Comparison of ENCODE assay signal across 17 mouse cellular contexts in the genomic region with DNA sequence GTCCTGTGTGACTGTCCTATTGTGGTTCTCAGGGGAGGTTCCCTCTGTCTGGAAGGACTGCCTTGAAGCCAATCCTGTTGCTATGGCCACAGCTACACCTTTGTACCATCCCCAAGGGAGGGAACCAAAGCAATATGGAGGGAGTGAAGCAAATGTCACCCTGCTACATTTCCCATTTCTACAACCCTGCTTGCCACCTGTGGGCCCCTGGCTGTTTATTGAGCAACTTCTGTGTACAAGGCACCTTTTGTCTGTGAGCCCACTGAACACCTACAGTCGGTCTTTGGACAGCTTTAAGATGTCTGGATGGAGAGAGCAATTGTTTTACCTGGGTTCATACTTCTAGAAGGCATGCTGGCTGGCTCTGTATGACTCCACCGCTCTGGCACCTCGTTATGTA. TPM values are rescaled to one million over a fixed set of nuclear protein-coding genes. Genes with fewer than 3 reads are reported as not detected.
DNase-seq lines count a peak whose midpoint lies in the region; ATAC-seq and TF ChIP-seq lines count a peak whose summit lies in the region.
"Had no signal": no experiment of that assay in that cellular context is flagged by ENCODE, and none has a peak within 500 bp of the region (broad histone marks: within the 10 kb centered on the region; RNA-seq: fewer than 3 reads in every experiment).

No protein-coding gene starts in this region.

- H3K9ac ChIP-seq in heart, embryonic 14.5 days (ENCODE audit: low read length) = peak overlapping the region; percentile 62
- H3K9ac ChIP-seq in intestine, embryonic 16.5 days (ENCODE audit: low read depth, low read length) = no peak overlapping the region
- H3K9ac ChIP-seq: forebrain, postnatal 0 days; liver, embryonic 14.5 days had no signal

- DNase-seq in gastrocnemius, adult 2 months = no peak
- DNase-seq in gastrocnemius, postnatal 36 days = no peak
- DNase-seq in heart, adult 9 months (ENCODE audit: low spot score in 2 of 2) = no peak
- peak; percentile 88 for DNase-seq in fat pad, adult 2 months (ENCODE audit: extremely low read depth, low read depth, low spot score)
- no peak for DNase-seq in spleen, postnatal 36 days (ENCODE audit: low spot score in 2 of 2)
- no peak for DNase-seq in adrenal gland, postnatal 36 days
- DNase-seq: forebrain, postnatal 0 days; retina, postnatal 1 day; thymus, postnatal 36 days had no signal

- no peak for ATAC-seq in heart, embryonic 14.5 days (ENCODE audit: insufficient number of reproducible peaks, insufficient read depth, low FRiP score, low read depth)
- no peak for ATAC-seq in intestine, embryonic 16.5 days
- ATAC-seq: activated CD4-positive, CD25-positive, alpha-beta regulatory T cell, adult 4 months; forebrain, postnatal 0 days; hindbrain, embryonic 16.5 days had no signal

- H3K9me3 ChIP-seq in heart, embryonic 14.5 days (ENCODE audit: control insufficient read depth, low read length) = no peaks in the 10 kb centered on the region
- H3K9me3 ChIP-seq in intestine, embryonic 16.5 days (ENCODE audit: control insufficient read depth, low read length) = no peaks in the 10 kb centered on the region

- WGBS in heart, embryonic 14.5 days = 84% methylated on average over 3 of the region's 3 CpGs
- 80% methylated on average over 3 of the region's 3 CpGs for WGBS in intestine, embryonic 16.5 days

- no peak overlapping the region for H3K4me2 ChIP-seq in heart, embryonic 14.5 days (ENCODE audit: low read length)
- H3K4me2 ChIP-seq in intestine, embryonic 16.5 days (ENCODE audit: low read depth, low read length) = no peak overlapping the region
- H3K4me2 ChIP-seq: midbrain, embryonic 11.5 days had no signal

- H3K27me3 ChIP-seq in heart, embryonic 14.5 days (ENCODE audit: control insufficient read depth, insufficient read depth, low read length) = no peaks in the 10 kb centered on the region
- no peaks in the 10 kb centered on the region for H3K27me3 ChIP-seq in intestine, embryonic 16.5 days (replicated peaks; ENCODE audit: control insufficient read depth, insufficient read depth, low read length)

- peak overlapping the region; percentile 58 for H3K27ac ChIP-seq in gastrocnemius, adult 2 months
- peak overlapping the region; percentile 78 to 96 for H3K27ac ChIP-seq in heart, embryonic 14.5 days (replicated peaks in 1 of 2; ENCODE audit: control insufficient read depth in 1 of 2, insufficient read depth in 1 of 2, low read depth in 2 of 2, low read length in 2 of 2)
- peak overlapping the region; percentile 61 for H3K27ac ChIP-seq in intestine, embryonic 16.5 days (ENCODE audit: low read length)
- H3K27ac ChIP-seq: liver, embryonic 14.5 days; macrophage had no signal

- H3K36me3 ChIP-seq in heart, embryonic 14.5 days (ENCODE audit: control insufficient read depth, insufficient read depth, low read length) = peaks cover 57% of the 10 kb centered on the region
- 0 out of 2 replicates have a peak, but pooled peaks cover 2% of the 10 kb centered on the region for H3K36me3 ChIP-seq in intestine, embryonic 16.5 days (ENCODE audit: control insufficient read depth, insufficient read depth, low read length)
- H3K36me3 ChIP-seq: G1E had no signal

- intact Hi-C loops in gastrocnemius, adult 2 months (cut with DNase I) = no loop called here
- intact Hi-C loops in gastrocnemius, postnatal 36 days (cut with DNase I) = no loop called here

- no peak overlapping the region for H3K4me3 ChIP-seq in gastrocnemius, adult 2 months
- no peak overlapping the region for H3K4me3 ChIP-seq in heart, embryonic 14.5 days (ENCODE audit: control insufficient read depth in 1 of 2, insufficient read depth in 1 of 2, low read depth in 1 of 2, low read length in 2 of 2)
- no peak overlapping the region for H3K4me3 ChIP-seq in intestine, embryonic 16.5 days (ENCODE audit: low read length)

- no peak for TF ChIP-seq CTCF in gastrocnemius, adult 2 months (IDR thresholded peaks at IDR 0.05)

- H3K4me1 ChIP-seq in heart, embryonic 14.5 days (ENCODE audit: control insufficient read depth in 2 of 2, insufficient read depth in 2 of 2, low read length in 2 of 2) = peaks cover 83 to 98% of the 10 kb centered on the region in 2 experiments
- H3K4me1 ChIP-seq in intestine, embryonic 16.5 days (ENCODE audit: control insufficient read depth, insufficient read depth, low read length) = peaks cover 63% of the 10 kb centered on the region

RNA-seq across cellular contexts. Expression of a gene that starts 46.0 kb away (rescaled TPM):
- total RNA-seq in gastrocnemius, adult 2 months (2021) = 100 to 1,000 TPM; 124 to 136 TPM
- 100 to 1,000 TPM; 194 to 214 TPM for total RNA-seq in gastrocnemius, postnatal 36 days (2021)
- 140 and 146 TPM in 2 replicates for polyA plus RNA-seq in heart, embryonic 14.5 days (2014; fragmentation: Nextera tagmentation; extraction: Ambion mirVana)
- polyA plus RNA-seq in intestine, embryonic 16.5 days (2015; fragmentation: Nextera tagmentation; extraction: Ambion mirVana) = 18.3 and 19.0 TPM in 2 replicates
- 10 to 100 TPM in 1 of 2 experiments, 1 to 10 TPM in 1; 8.5 to 19.7 TPM for total RNA-seq in adrenal gland, postnatal 36 days (2021)
- polyA plus RNA-seq: G1E had no signal

Comparison
In these comparisons a context has a peak if more than half of its experiments do, and no peak if none do; other contexts are left out.
1. RNA of a gene that starts 46.0 kb away (total RNA-seq): 194 to 214 TPM in gastrocnemius, postnatal 36 days and 124 to 136 TPM in gastrocnemius, adult 2 months; 8.5 to 19.7 TPM in adrenal gland, postnatal 36 days; every median in the first group is over 4 times any median in the second.
2. Peak in every context shown above with its lines, with median percentiles within 50 percentile points of each other: H3K27ac ChIP-seq.